Mouse (Mus musculus): Measurements from ENCODE around the gene Maml3. TPM values are rescaled to one million over a fixed set of nuclear protein-coding genes. Genes with fewer than 3 reads are reported as not detected.

The Maml3 gene
- total RNA-seq, 1 experiment = 1.2 TPM

DNA sequence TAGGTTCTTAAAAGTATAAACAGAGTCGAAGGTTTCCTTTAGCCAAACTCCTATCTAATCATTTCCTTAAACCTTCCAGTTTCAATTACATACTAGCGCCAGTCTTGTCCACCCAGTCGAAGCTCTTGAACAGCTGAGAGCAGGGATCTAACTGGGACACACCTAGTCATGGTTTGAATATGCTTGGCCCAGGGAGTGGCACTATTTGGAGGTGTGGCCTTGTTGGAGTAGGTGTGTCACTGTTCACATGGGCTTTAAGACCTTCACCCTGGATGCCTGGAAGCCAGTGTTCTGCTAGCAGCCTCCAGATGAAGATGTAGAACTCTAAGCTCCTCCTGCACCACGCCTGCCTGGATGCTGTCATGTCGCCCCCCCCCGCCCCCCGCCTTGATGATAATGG is 244.4 kb downstream of the Maml3 start:
- no peaks in the 10 kb centered on the region for H3K36me3 ChIP-seq (ENCODE audit: control insufficient read depth, insufficient read depth, low read length, poor library complexity, severe bottlenecking)
- TF ChIP-seq CHD2 (IDR thresholded peaks at IDR 0.05; ENCODE audit: low read depth, low read length) = no peak
- no peak for TF ChIP-seq ZC3H11A (IDR thresholded peaks at IDR 0.05; ENCODE audit: borderline replicate concordance, low read depth, low read length)
- no peak for TF ChIP-seq MAFK (IDR thresholded peaks at IDR 0.05; ENCODE audit: insufficient read depth, low read depth, low read length)
- TF ChIP-seq ZNF384 (IDR thresholded peaks at IDR 0.05; ENCODE audit: low read depth, low read length) = no peak
- TF ChIP-seq HCFC1 (IDR thresholded peaks at IDR 0.05; ENCODE audit: borderline replicate concordance, insufficient read depth, low read length) = no peak
- DNase-seq (ENCODE audit: low read depth, low spot score) = no peak
- H3K27ac ChIP-seq (ENCODE audit: insufficient read depth, low read depth, low read length, poor library complexity, severe bottlenecking) = no peak overlapping the region
- peaks cover 0 to 3% of the 10 kb centered on the region in 2 experiments; a peak in 2 of 4 replicates for H3K4me1 ChIP-seq (ENCODE audit: control insufficient read depth in 2 of 2, insufficient read depth in 2 of 2, low read length in 2 of 2, poor library complexity in 1 of 2)
- no peaks in the 10 kb centered on the region for H3K9me3 ChIP-seq (ENCODE audit: control insufficient read depth, insufficient read depth, low read depth, low read length)
- in situ Hi-C loops (cut with MboI; ENCODE audit: low sequenced_read_pairs in 2 of 2, unreplicated experiment in 2 of 2) = no loop called here
- no peak overlapping the region for H3K4me3 ChIP-seq (ENCODE audit: insufficient read depth in 1 of 2, low read depth in 1 of 2, low read length in 2 of 2, poor library complexity in 1 of 2, severe bottlenecking in 1 of 2)
- H3K9ac ChIP-seq (ENCODE audit: insufficient read depth, low read depth, low read length, poor library complexity, severe bottlenecking) = no peak overlapping the region

DNA sequence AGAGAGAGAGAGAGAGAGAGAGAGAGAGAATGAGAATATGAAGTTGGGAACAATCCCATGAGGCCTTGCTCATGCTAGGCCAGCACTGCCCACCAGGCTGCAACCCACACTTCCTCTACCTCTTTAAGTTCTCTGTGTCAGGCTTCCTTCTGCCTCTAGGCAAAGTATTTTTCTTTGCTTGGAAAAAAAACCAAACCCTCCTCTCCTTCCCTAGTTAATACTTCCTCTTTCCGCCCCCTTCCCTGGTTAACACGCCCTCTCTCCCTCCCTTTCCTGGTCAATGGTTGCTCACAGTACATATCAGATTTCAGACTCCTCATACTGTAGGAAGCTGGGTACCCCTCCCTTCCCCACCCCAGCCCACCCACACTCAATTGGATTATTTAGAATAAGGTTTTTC is 245.7 kb downstream of the Maml3 start:
- no peak for DNase-seq (ENCODE audit: low read depth, low spot score)
- Histone ChIP-seq H3K9me3 (ENCODE audit: control insufficient read depth, insufficient read depth, low read depth, low read length) (no peaks in the 10 kb centered on the region), H3K36me3 (ENCODE audit: control insufficient read depth, insufficient read depth, low read length, poor library complexity, severe bottlenecking) (no peaks in the 10 kb centered on the region), H3K4me1 (ENCODE audit: control insufficient read depth in 2 of 2, insufficient read depth in 2 of 2, low read length in 2 of 2, poor library complexity in 1 of 2) (peaks cover 0 to 3% of the 10 kb centered on the region in 2 experiments; a peak in 2 of 4 replicates), H3K9ac (ENCODE audit: insufficient read depth, low read depth, low read length, poor library complexity, severe bottlenecking) (no peak overlapping the region), H3K27ac (ENCODE audit: insufficient read depth, low read depth, low read length, poor library complexity, severe bottlenecking) (no peak overlapping the region), H3K4me3 (ENCODE audit: insufficient read depth in 1 of 2, low read depth in 1 of 2, low read length in 2 of 2, poor library complexity in 1 of 2, severe bottlenecking in 1 of 2) (no peak overlapping the region)
- in situ Hi-C loops (cut with MboI; ENCODE audit: low sequenced_read_pairs in 2 of 2, unreplicated experiment in 2 of 2) = no loop called here
- TF ChIP-seq CHD2 (IDR thresholded peaks at IDR 0.05; ENCODE audit: low read depth, low read length) (no peak), HCFC1 (IDR thresholded peaks at IDR 0.05; ENCODE audit: borderline replicate concordance, insufficient read depth, low read length) (no peak), ZNF384 (IDR thresholded peaks at IDR 0.05; ENCODE audit: low read depth, low read length) (no peak), MAFK (IDR thresholded peaks at IDR 0.05; ENCODE audit: insufficient read depth, low read depth, low read length) (no peak), ZC3H11A (IDR thresholded peaks at IDR 0.05; ENCODE audit: borderline replicate concordance, low read depth, low read length) (no peak)

DNA sequence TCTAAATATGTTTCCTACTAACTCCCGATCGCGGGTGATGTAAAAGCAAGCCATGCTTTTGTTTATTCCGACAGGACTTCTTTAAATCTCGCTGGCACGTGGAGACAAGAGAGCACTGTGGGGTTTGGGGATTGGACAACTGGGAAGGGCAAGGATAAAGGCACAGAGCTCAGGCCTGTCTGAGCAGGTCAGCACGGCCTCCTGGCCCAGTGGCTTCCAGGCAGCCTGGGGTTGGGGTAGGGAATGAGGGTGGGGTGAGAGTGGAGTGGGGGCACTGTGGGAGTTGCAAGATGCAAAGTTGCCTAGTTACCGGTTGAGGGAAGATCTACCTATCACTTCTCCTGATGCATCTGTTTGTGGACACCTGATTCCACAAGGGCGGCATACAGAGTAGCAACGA is 250.7 kb downstream of the Maml3 start:
- no peak for DNase-seq (ENCODE audit: low read depth, low spot score)
- TF ChIP-seq MAFK (IDR thresholded peaks at IDR 0.05; ENCODE audit: insufficient read depth, low read depth, low read length) (no peak), HCFC1 (IDR thresholded peaks at IDR 0.05; ENCODE audit: borderline replicate concordance, insufficient read depth, low read length) (no peak), CHD2 (IDR thresholded peaks at IDR 0.05; ENCODE audit: low read depth, low read length) (no peak), ZC3H11A (IDR thresholded peaks at IDR 0.05; ENCODE audit: borderline replicate concordance, low read depth, low read length) (no peak), ZNF384 (IDR thresholded peaks at IDR 0.05; ENCODE audit: low read depth, low read length) (no peak)
- in situ Hi-C loops (cut with MboI; ENCODE audit: low sequenced_read_pairs in 2 of 2, unreplicated experiment in 2 of 2) = no loop called here
- no peaks in the 10 kb centered on the region for H3K36me3 ChIP-seq (ENCODE audit: control insufficient read depth, insufficient read depth, low read length, poor library complexity, severe bottlenecking)
- H3K9ac ChIP-seq (ENCODE audit: insufficient read depth, low read depth, low read length, poor library complexity, severe bottlenecking) = no peak overlapping the region
- H3K4me3 ChIP-seq (ENCODE audit: insufficient read depth in 1 of 2, low read depth in 1 of 2, low read length in 2 of 2, poor library complexity in 1 of 2, severe bottlenecking in 1 of 2) = no peak overlapping the region
- 0 out of 4 replicates have a peak, but pooled peaks cover 0 to 2% of the 10 kb centered on the region in 2 experiments for H3K4me1 ChIP-seq (ENCODE audit: control insufficient read depth in 2 of 2, insufficient read depth in 2 of 2, low read length in 2 of 2, poor library complexity in 1 of 2)
- H3K9me3 ChIP-seq (ENCODE audit: control insufficient read depth, insufficient read depth, low read depth, low read length) = no peaks in the 10 kb centered on the region
- H3K27ac ChIP-seq (ENCODE audit: insufficient read depth, low read depth, low read length, poor library complexity, severe bottlenecking) = no peak overlapping the region

DNA sequence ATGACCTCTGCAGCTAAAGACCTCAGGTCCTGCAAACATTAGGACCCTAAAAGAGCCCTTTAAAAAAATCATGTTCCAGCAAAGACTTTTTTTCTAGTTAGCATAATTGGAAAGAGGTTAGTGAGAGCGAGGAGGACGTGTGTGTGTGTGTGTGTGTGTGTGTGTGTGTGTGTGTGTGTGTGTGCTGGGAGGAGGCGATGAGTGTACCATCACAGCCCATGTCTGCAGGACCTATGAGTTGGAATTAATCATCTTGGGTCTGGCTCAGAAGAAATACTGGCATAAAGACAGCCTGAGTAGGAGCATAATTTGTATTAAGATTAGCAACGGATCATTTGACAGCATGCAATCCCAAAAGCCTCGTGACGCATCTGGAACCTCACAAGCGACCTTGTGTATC is 251.3 kb downstream of the Maml3 start:
- in situ Hi-C loops (cut with MboI; ENCODE audit: low sequenced_read_pairs in 2 of 2, unreplicated experiment in 2 of 2) = no loop called here
- DNase-seq (ENCODE audit: low read depth, low spot score) = no peak
- H3K9me3 ChIP-seq (ENCODE audit: control insufficient read depth, insufficient read depth, low read depth, low read length) = no peaks in the 10 kb centered on the region
- H3K9ac ChIP-seq (ENCODE audit: insufficient read depth, low read depth, low read length, poor library complexity, severe bottlenecking) = no peak overlapping the region
- 0 out of 4 replicates have a peak, but pooled peaks cover 0 to 2% of the 10 kb centered on the region in 2 experiments for H3K4me1 ChIP-seq (ENCODE audit: control insufficient read depth in 2 of 2, insufficient read depth in 2 of 2, low read length in 2 of 2, poor library complexity in 1 of 2)
- H3K36me3 ChIP-seq (ENCODE audit: control insufficient read depth, insufficient read depth, low read length, poor library complexity, severe bottlenecking) = no peaks in the 10 kb centered on the region
- no peak overlapping the region for H3K27ac ChIP-seq (ENCODE audit: insufficient read depth, low read depth, low read length, poor library complexity, severe bottlenecking)
- TF ChIP-seq MAFK (IDR thresholded peaks at IDR 0.05; ENCODE audit: insufficient read depth, low read depth, low read length) (no peak), HCFC1 (IDR thresholded peaks at IDR 0.05; ENCODE audit: borderline replicate concordance, insufficient read depth, low read length) (no peak), CHD2 (IDR thresholded peaks at IDR 0.05; ENCODE audit: low read depth, low read length) (no peak), ZC3H11A (IDR thresholded peaks at IDR 0.05; ENCODE audit: borderline replicate concordance, low read depth, low read length) (no peak), ZNF384 (IDR thresholded peaks at IDR 0.05; ENCODE audit: low read depth, low read length) (no peak)
- no peak overlapping the region for H3K4me3 ChIP-seq (ENCODE audit: insufficient read depth in 1 of 2, low read depth in 1 of 2, low read length in 2 of 2, poor library complexity in 1 of 2, severe bottlenecking in 1 of 2)

DNA sequence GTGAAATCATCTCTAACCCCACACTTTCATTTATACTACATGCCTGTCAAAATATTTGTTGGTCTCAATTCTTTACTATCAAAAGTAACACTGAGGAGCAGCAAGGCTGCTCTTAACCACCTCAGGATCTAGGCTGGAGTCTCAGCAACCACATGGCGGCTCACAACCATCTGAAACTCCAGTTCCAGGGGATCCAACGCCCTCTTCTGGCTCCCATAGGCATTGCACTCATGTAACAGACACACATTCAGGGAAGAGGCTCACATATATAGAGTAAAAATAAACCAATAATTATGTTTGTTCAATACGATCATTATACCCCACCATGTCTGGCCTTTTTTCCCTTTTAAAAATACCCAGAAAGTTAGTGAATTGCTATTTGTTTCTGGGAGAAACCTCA is 252.2 kb downstream of the Maml3 start:
- in situ Hi-C loops (cut with MboI; ENCODE audit: low sequenced_read_pairs in 2 of 2, unreplicated experiment in 2 of 2) = no loop called here
- H3K4me3 ChIP-seq (ENCODE audit: insufficient read depth in 1 of 2, low read depth in 1 of 2, low read length in 2 of 2, poor library complexity in 1 of 2, severe bottlenecking in 1 of 2) = no peak overlapping the region
- TF ChIP-seq ZNF384 (IDR thresholded peaks at IDR 0.05; ENCODE audit: low read depth, low read length) = no peak
- no peak for TF ChIP-seq ZC3H11A (IDR thresholded peaks at IDR 0.05; ENCODE audit: borderline replicate concordance, low read depth, low read length)
- TF ChIP-seq CHD2 (IDR thresholded peaks at IDR 0.05; ENCODE audit: low read depth, low read length) = no peak
- no peak for TF ChIP-seq HCFC1 (IDR thresholded peaks at IDR 0.05; ENCODE audit: borderline replicate concordance, insufficient read depth, low read length)
- no peak for TF ChIP-seq MAFK (IDR thresholded peaks at IDR 0.05; ENCODE audit: insufficient read depth, low read depth, low read length)
- H3K9ac ChIP-seq (ENCODE audit: insufficient read depth, low read depth, low read length, poor library complexity, severe bottlenecking) = no peak overlapping the region
- H3K27ac ChIP-seq (ENCODE audit: insufficient read depth, low read depth, low read length, poor library complexity, severe bottlenecking) = no peak overlapping the region
- H3K4me1 ChIP-seq (ENCODE audit: control insufficient read depth in 2 of 2, insufficient read depth in 2 of 2, low read length in 2 of 2, poor library complexity in 1 of 2) = 0 out of 4 replicates have a peak, but pooled peaks cover 0 to 2% of the 10 kb centered on the region in 2 experiments
- H3K9me3 ChIP-seq (ENCODE audit: control insufficient read depth, insufficient read depth, low read depth, low read length) = no peaks in the 10 kb centered on the region
- DNase-seq (ENCODE audit: low read depth, low spot score) = no peak
- no peaks in the 10 kb centered on the region for H3K36me3 ChIP-seq (ENCODE audit: control insufficient read depth, insufficient read depth, low read length, poor library complexity, severe bottlenecking)

All from ES-E14 (cell line).